Mouse (Mus musculus) urinary bladder, postnatal 25 days (tissue): Measurements from ENCODE around the gene Cfap54.

Source experiments
- DNase-seq: peaks from one replicate; pipeline ENCODE4 v3.0.0; 2022; ENCODE audit warnings: low spot score

Gene Cfap54

DNA sequence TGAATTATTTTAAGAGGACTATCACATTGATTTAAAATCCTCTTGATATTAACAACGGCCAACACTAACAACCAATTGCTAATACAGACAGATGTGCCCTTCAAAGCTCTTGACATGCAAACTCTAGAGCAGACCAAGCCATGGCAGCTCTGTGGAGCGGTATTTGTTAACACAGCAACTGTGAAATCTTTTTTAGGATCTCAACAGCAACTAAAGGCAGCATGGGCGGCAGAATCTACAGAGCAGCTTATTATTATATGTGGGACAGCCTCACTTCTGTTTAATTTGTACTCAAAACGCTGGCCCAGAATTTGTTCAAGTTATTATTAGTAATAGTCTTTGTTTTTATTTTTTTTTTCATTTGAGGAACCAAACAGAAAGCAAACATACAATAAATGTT lies 28.1 kb downstream of the Cfap54 start:
- no peak for DNase-seq

DNA sequence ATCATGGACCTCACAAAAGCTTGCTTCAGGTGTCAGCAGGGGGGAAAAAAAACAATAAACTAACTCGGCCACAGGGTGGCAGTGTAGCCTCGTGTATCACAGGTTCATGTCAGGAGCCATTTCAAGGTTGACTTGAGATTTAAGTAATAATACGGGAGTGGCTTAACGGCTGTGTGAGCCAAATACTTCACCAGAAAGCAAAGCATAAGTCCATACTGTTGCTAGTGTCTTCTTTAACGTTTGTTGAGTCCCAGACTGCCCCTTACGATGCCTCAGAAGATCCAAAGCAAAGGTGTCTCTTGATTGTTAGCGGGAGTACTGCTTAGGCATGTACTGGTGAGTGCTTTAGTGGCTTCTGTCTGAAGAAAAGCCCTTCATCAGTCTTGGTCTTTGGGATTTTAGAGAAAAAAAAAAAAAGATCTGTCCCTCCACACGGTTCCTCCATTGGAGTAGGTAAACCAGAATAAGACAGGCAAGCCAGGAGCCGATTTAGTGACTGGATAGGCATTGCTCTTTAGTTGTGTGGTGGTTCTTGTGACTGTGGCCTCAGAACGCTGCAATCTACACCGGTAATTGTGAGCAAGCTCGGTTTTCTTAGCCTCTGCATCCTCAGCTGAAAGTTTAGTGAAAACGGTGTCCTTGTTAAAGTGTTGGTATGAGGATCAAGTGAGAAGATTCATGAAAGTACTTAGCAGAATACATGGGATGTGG lies 30.2 kb downstream of the Cfap54 start:
- DNase-seq: peak; percentile 74

DNA sequence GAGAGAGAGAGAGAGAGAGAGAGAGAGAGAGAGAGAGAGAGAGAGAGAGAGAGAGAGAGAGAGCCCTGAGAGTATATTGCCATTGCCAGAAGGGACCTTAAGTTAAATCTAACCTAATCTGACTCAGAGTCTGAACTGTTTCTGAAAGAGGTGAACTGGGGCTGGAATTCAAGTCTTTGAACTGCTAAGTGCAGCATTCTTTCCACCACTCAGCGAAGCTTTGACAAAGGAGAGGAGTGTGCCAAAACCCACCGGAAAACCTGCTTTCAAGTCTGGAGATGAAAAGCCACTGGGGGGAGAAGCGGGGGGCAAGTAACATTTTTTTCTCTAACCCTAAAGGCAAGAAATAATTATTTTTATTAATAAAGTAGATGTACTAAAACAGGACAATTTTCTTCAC lies 30.8 kb downstream of the Cfap54 start:
- no peak for DNase-seq

DNA sequence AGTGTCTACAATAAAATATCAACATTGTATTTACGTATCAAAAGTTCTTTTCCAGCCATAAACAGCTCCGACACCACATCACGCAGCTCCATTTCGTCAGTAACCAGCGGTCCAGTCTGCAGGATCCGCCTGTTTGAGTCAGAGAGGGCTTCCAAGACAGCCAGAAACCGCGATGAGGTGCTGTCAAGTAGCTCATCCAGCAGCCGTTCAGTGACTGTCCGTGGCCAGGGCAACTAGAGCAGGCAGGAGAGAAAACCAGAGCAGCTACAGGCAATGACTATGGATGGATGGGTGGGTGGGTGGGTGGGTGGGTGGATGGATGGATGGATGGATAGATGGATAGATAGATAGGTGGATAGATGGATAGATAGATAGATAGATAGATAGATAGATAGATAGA lies 38.2 kb downstream of the Cfap54 start:
- no peak for DNase-seq

DNA sequence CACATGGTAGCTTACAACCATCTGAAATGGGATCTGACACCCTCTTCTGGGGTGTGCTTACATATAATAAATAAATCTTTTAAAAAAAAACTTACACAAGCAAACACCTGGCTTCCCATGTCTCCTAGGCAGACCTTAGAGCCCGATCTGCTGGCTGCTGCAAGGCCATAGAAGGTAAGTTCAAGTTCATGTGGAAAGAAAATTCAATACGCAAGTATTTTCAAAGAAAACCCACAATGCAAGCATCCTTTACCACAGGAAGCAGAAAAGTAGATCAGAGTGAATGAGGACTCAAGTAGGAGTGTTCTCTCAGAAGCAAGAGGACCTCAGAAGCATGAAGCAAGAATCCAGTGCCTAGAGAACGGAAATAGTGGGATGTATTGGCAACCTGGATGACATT lies 39.6 kb downstream of the Cfap54 start:
- no peak for DNase-seq

DNA sequence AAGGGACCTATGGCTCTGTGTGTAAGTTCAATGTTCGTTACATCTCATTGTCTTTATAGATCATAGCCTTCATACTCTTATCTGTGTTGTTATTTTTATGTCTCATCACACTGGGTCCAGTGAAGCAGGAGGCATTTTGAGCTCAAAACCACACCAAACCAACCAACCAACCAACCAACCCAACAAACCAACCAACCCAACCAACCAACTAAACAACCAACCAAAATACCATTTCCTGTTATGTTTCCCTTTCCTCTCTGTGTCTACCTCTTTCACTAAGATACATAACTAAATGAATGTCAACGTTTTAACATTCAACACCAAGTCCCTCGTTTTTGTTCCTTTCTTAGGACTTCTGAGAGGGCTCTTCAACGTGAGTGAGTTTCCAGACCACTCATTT lies 40.0 kb downstream of the Cfap54 start:
- DNase-seq: no peak

DNA sequence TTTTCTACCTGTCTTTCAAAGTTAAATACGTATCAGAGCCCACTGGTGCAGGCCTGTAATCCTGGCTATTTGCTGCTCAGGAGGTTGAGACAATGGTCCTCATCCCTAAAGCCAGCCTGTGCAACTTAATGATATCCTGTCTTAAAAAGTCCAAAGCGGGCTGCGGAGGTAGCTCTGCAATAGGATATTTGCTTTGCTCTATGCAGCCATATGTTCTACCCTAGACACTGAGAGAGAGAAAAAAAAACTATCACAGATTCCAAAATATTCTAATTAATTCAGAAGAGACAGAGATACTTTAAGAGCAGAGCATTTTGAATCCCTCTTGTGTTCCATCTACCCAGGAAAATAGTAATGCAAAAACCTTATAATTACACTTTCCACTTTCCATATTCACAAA lies 44.9 kb downstream of the Cfap54 start:
- DNase-seq: no peak

DNA sequence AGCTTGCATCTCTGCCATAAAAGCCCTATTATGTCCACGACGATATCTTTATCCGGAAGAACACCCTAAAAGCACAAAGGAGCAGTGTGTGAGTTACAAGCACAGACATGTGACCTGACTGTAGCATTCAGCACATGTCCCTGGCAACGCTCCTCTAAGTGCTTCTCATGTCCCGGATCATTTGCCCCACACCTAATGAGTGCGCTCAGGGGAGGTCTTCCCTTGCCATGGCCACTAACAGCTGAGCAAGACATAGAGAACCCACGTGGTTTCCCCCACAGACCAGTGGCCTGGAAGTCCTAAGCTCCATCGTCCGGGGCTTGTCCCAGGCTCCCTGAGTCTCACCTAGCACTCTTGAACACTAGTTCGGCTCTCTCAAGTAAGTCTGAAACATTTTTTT lies 45.9 kb downstream of the Cfap54 start:
- no peak for DNase-seq

DNA sequence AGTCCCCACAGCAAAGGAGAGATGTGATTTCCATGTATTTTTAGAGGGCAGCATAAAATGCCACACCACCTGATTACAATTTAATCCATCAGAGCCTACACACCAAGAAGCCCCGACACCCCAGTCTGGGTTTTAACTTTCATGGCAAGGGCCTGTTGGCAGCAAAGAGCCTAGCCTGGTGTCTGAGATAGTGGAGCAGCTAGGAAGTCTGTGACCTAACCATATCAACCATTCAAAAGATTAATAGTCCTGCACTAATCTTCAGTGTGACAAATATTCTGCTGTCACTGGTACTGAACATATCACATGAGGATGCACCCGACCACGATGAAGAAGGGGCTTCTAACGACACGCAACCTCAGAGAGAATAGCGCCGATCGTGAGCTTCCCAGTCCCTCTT lies 58.1 kb downstream of the Cfap54 start:
- DNase-seq: no peak

DNA sequence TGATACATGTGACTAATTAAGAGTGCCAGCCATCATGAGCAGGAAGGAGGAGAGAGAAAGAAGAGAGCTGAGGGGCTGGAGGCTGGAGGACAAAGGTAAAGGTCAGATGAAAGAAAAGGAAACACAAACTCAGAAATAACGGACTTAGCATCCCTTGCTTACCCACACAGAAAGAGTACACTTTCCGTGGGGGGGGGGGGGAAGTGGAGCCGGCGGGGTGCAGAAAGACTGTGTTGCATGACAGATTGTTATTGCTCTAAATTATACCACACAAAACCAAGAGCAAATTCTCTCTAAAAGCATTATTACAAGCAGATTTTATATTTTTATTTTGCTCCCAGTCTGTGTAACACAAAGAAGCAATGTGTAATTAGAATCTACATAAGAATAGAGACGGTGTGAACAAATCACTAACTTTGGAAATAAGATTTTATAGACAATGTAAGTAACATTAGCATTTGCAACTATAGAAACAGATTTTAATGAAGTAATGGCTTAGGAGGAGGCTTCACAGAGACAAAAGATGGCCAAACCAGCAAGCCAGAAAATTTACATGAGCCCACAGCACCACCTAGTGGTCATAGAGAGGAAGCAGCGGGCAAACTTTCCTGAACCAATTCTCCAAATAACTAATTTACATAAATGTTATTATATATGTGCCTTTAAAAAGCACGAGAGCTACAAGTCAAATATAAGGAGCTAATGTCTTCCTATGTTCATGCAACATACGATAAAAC lies 67.2 kb downstream of the Cfap54 start:
- peak; percentile 36 for DNase-seq

DNA sequence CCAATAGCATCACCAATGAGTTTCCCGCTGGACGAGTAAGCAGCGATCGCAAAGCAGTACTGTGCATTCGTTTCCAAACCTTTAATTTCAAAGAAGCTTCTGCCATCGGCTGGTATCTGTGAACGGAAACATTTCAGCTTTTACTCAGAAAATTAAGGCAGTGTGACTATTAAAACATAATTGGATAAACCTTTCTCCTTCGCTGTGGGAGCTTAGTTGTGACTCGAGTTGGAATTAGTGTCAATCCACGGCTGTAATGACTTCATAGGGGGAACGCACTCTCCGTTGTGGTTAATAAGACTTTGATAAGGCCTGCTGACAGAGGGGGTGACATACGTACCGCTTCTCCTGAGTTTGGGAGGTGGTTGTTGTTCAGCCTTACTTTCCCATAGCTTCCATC lies 70.3 kb downstream of the Cfap54 start:
- DNase-seq: no peak

DNA sequence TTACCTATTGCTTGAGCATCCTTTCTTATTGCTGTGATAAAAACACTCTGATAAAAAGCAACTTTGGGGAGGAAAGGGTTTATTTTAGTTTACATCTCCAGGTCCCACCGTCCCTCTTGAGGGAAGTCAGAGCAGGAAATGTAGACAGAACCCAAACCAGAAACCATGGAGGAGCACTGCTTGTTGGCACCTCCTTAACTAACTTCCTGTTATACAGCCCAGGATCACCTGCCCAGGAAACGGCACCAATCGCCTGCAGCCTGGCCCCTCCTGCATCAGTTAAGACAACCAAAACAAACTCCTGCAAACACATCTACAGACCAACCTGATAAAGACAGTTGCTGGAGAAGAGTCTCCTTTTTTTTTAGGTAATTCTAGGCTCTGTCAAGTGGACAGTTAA lies 74.4 kb downstream of the Cfap54 start:
- DNase-seq: no peak

DNA sequence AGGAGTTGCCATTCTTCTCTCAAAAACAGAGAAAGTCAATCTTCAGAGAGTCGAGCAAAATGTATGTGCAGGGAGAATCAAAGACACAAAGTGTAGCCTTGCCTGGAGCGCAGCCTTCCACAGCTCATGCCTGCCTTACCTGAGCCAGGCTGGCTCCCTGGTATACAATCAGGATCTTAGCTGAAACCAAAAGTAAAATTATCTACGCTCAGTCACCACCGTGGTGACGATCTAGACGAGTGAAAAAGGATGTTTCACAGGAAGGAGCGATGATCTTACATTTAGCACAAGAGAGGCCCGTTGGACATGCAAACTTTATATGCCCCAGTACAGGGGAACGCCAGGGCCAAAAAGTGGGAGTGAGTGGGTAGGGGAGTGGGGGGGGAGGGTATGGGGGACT lies 75.0 kb downstream of the Cfap54 start:
- DNase-seq: no peak

DNA sequence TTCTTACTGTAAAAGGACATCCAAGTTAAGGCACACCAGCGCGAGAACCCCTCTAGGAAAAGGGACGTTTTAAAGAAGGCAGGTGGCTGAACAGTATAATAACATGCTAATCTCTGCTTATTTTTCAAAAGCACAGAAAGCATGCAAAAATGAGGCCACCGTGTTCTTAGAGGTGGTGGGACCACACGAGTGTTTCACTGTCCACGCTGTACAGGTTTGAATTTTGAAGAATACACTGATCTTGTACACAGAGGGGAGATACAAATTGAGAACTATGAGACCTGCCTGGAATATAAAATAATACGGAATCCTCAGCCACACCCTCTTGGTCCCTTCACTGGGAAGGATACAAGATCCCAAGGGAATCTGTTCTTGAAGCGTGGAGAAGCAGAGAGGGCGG lies 82.9 kb downstream of the Cfap54 start:
- DNase-seq: no peak

DNA sequence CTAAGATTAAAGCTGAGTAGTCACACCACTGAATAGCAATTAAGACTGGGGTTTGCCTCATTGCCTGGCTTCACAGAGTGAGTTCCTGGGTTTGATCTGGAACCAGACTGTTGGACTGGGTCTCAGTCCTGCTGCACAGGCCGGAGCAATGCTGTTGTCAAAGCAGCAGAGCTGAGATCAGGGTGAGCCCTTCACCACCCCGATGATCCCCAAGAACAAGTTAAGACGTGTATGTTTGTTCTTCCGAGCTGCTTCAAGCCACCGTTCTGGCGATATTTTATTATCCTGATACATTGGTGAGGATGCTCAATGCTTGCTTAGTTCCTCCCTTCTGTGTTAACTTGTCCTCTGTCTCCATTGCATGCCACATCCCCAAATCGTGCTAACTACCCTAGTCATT lies 86.2 kb downstream of the Cfap54 start:
- DNase-seq: no peak

DNA sequence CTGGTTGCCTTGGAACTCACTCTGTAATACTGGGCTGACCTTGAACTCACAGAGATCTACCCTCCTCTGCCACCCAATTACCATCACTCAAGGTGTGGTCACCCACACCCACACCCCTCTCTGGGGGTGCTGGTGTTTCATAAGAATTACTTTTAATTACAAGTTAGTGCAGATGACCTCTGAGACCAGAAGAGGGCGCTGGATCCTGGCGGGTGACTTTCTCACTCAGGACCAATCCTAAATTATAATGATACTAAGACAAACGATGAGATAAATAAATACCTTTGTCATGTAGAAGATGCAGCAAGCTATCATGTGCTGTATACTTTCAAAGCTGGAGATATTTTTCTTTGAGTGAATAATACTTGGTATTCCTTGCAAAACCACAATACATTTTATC lies 87.1 kb downstream of the Cfap54 start:
- DNase-seq: no peak

DNA sequence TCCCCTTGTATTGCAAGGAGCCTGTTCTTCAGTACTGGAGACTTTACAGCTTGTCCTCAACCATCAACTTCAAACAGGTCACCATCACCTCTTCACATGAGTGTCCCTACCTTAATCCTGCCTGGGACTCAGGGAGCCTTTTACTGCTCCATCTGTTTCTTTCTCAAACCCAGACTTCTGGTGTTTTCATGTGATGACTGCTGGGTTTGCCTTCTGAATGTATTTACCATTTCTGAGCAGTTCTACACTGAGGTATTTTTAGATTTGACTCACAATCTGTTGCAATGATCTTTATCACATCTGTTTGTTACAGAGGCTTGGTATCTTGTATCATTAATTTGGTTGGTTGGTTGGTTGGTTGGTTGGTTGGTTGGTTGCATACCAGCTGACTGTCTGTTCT lies 88.9 kb downstream of the Cfap54 start:
- DNase-seq: no peak

DNA sequence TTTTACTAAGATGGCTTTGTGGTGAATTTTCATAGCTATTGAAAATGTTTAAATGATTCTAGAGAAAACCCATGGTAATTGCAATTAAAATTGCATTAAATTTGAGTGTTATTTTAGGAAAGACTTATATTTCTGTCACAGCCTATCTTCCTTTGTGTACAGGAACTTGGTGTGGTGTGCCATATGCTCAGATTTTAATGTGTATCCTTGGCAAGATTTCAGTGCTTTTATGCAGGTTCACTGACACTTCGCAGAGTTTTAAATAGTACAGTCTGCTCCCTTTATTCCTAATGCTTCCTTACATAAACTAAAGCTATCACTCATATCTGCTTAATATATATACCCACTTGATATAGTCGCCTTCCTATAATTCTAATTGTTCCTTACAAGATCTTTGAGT lies 90.8 kb downstream of the Cfap54 start:
- DNase-seq: no peak

DNA sequence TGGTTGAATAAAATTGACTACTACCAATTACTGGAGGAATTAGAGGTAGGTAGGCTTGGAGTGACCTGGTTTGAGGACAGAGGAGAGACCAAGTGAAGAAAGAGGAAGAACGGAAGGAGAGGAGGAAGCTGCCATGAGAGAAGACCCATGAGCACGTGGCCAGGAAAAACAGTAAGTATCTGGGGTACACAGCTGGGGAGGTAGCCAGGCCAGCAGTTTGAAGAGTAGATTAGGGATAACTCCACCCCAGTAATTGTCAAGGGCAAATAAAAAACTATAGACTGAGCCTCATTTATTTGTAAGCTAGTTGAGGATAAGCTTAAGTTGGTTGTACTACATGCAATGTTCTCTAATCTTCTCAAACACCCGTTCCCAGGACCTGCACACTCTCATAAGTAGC lies 116.3 kb downstream of the Cfap54 start:
- DNase-seq: no peak

DNA sequence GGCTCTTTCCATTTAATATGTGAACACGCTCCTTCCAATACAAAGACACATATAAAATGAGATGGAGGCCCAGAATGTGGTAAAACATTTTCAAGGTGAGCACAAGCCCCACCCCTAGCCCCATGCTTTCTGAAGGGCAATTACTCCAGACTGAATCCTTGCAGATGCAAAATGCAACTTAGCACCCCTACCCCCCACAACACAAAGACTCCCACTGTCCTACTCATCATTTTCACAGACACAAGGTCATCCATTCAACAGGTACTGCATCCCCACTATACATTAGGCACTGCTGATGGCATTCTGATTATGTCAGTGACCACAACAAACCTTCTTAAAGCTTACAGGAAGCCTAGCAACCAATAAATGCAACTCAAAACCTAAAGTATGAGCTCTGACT lies 131.4 kb downstream of the Cfap54 start:
- no peak for DNase-seq

DNA sequence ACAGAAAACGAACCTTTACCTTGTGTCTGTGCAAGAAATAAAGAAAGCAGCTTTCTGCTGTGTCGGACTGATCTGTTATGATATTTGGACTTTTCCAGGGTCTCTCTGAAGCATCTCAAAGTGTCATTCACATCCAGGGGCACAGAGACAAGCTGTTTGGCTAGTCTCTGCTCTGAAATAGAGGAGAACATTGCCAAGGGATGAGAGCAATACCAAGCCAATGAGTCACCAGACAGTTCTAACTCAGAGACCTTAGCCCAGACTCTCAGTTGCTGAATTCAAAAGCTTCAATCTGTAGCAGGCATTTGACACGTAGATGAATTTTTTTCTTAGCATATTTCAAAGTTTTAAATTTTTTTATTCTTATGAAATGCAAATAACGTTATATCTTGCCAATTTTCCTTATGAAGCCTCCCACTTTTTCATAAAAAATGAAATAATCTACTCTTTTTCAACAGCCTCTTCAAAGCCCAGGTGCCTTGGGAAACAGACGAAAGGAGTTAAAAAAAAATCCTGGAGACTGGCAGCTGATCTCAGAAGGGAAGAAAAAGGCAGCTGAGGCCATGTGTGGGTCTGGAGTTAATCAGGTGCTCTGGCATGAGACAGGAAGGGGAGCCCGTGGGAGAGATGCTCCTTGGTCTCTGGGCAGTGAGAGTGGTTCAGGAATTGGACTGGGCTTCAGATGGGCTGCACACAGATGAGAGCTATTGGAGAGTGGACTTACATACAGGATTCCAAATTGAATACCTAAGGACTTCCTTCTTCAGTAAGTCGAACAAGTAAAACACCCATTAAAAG lies 138.4 kb downstream of the Cfap54 start:
- no peak for DNase-seq

DNA sequence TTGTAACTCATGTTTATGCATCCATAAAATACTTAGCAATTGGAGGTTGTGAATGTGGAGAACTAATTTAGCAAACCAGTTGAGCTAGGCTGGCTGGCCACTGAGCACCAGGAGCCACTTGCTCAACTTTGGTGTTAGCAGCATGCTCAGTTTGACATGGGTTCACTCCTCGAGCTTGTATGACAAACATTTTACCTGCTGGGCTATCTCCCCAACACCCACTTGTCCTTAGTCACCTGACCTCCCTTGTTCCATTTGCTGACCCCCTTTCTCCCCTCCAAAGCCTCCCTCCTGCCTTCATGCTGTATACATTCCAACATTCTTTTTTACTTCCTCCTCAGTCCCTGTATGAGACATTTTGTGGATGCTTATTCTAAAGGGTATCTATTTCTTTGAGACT lies 139.8 kb downstream of the Cfap54 start:
- DNase-seq: no peak

DNA sequence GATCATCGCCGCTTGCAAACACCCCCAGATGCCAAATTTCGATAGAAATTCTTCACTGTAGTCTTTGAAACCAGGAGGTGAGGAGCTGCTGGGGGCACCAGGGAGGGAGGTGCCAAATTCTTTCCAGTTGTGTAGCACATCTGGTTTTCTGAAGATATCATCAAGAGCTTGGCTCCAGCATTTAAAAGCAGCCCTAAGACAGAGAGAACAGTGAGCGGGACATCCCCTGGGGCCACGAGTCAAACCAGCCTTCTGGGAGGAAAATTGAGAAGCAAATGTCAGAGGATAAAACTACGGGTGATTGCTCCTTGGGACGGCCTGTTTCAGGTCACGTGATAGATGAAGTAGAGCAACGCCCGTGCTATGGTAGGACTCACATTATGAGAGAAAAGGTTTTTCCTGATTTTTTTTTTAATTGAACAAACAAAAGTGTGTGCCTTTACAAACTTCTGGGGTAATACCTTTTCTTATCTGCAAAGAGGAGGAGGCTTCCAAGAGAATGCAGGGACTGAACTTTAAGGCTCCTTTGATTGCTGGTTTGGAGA lies 143.6 kb downstream of the Cfap54 start:
- no peak for DNase-seq
